Mouse (Mus musculus): Measurements from ENCODE around the gene Ngly1. TPM values are rescaled to one million over a fixed set of nuclear protein-coding genes. Genes with fewer than 3 reads are reported as not detected.

The Ngly1 gene
- polyA plus RNA-seq, 1 experiment = 14.2 TPM

- TF ChIP-seq TAL1 (IDR thresholded peaks at IDR 0.05; ENCODE audit: low read length) (no peak), GATA1 (IDR thresholded peaks at IDR 0.05; ENCODE audit: low read length) (no peak)
- Histone ChIP-seq H3K4me1 (ENCODE audit: control insufficient read depth) (peaks cover 15% of the 10 kb centered on the region), H3K36me3 (ENCODE audit: control insufficient read depth) (no peaks in the 10 kb centered on the region), H3K27me3 (ENCODE audit: control insufficient read depth) (peaks cover 3% of the 10 kb centered on the region; the same call in 1 of the 2 replicates), H3K9me3 (ENCODE audit: control insufficient read depth, low read length) (no peaks in the 10 kb centered on the region), H3K4me3 (replicated peaks) (no peak overlapping the region)
These were observed 86.8 kb downstream of the Ngly1 start for GRCm38 (mm10) chr14:16335835-16336417.

- no peaks in the 10 kb centered on the region for H3K4me1 ChIP-seq (ENCODE audit: control insufficient read depth)
- H3K27me3 ChIP-seq (ENCODE audit: control insufficient read depth) = peaks cover 8% of the 10 kb centered on the region
- H3K4me3 ChIP-seq (replicated peaks) = no peak overlapping the region
- TF ChIP-seq TAL1 (IDR thresholded peaks at IDR 0.05; ENCODE audit: low read length) (no peak), GATA1 (IDR thresholded peaks at IDR 0.05; ENCODE audit: low read length) (no peak)
- no peaks in the 10 kb centered on the region for H3K9me3 ChIP-seq (ENCODE audit: control insufficient read depth, low read length)
- no peaks in the 10 kb centered on the region for H3K36me3 ChIP-seq (ENCODE audit: control insufficient read depth)
These were observed 98.4 kb downstream of the Ngly1 start for GRCm38 (mm10) chr14:16347505-16347904.

GRCm38 (mm10) chr14:16359704-16360103 lies 110.6 kb downstream of the Ngly1 start:
- no peaks in the 10 kb centered on the region for H3K9me3 ChIP-seq (ENCODE audit: control insufficient read depth, low read length)
- H3K4me1 ChIP-seq (ENCODE audit: control insufficient read depth) = peaks cover 29% of the 10 kb centered on the region
- no peak overlapping the region for H3K4me3 ChIP-seq (replicated peaks)
- TF ChIP-seq GATA1 (IDR thresholded peaks at IDR 0.05; ENCODE audit: low read length) = no peak
- TF ChIP-seq TAL1 (IDR thresholded peaks at IDR 0.05; ENCODE audit: low read length) = no peak
- H3K27me3 ChIP-seq (ENCODE audit: control insufficient read depth) = no peaks in the 10 kb centered on the region
- no peaks in the 10 kb centered on the region for H3K36me3 ChIP-seq (ENCODE audit: control insufficient read depth)

Other genes starting within 250 kb of the Ngly1 start
- 0.10 TPM in 1 of 2 replicates, not detected in the other for gene Oxsm, start 528 bp downstream of the Ngly1 start, polyA plus RNA-seq (2012)
- 0.32 and 0.33 TPM in 2 replicates for gene Top2b, start 115.9 kb downstream of the Ngly1 start, polyA plus RNA-seq (2012)